Mouse (Mus musculus) right cerebral cortex, postnatal 4 days (tissue): ENCODE data around the gene Stard10.

Experiments used
- DNase-seq: peaks from one replicate; pipeline ENCODE4 v3.0.0-alpha.2; 2022

Gene Stard10

DNA sequence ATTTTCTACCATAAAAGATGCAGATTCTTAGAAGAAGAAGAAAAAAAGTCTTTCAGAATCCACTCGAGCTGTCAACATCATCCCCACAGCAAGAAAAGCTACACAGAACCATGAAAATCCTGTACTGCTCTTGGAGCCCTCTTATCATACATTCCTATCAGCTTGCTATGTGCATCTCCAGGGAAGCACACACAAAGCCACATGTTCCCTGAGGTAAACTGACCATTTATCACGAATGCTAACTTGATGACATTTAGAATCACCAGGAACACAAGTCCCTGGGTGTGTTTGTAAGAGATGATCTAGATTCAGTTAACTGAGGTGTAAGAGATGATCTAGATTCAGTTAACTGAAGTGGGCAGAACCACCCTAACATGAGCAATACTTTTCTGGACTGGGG, 10.0 kb upstream of the Stard10 start:
- no peak for DNase-seq

DNA sequence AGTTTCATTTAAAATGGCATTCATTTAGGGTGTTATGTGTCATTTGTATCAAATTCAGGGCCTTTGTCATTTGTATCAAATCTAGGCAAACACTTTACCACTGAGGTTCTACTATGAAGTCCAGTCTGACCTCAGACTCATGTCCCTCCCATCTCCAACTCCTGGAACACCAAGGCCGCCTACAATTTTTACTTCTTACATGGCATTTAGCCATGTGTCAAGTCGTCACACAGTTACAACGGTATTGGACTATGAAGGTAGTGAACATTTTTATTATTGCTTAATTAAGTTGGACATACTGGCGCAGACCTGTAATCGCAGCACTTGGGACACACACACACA, 6.9 kb upstream of the Stard10 start:
- DNase-seq = no peak

DNA sequence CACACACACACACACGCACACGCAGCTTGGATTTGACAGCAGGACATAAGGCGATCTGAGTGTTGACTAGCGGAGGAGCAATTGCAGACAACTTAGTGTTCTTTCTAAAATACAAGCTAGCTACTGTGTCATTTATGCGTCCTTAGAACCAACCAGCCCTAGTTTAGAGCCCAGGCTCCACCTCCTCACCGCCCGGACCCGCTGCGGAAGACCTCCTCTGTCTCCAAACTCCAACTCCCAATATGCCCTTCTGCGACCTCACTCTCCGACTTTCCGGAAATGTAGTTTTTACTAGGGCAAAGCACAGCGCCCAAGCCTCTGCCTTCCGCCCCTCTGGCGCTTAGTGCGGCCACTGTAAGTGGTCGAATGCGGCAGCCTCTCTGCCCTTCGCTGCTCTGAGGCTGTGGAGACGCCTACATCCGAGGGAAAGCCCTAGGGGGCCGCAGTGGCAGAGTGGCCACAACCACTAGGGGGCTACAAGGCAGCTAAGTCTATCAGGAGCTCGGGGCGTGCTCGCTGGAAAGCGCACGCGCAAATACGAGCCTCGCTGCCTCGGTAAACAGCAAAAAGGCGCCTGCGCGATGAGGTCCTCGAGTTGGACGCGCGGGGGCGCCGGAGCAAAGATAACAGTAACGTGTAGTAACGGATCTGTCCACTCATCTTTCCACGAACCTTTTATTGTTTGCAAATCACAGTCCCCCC, 6.4 kb upstream of the Stard10 start:
- peak; percentile 98 for DNase-seq

DNA sequence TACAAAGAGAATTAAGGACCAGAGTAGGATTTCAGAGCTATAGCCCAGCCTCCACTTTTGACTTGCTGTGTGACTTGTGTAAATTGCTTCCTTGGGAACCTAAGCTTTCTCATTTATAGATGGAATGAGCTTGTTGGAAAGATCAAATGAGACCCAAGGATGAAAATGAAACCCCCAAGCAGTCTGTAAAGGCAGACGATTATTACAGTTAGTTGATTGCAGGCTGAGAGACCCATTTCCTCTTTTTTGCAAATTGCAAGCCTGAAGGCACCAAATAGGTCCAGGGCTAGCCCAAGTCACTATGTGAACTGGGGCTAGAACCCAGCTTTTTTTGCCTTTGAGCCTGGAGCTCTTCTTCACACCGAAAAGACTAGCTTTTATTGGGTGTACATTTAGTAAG, 5.8 kb upstream of the Stard10 start:
- DNase-seq = no peak

DNA sequence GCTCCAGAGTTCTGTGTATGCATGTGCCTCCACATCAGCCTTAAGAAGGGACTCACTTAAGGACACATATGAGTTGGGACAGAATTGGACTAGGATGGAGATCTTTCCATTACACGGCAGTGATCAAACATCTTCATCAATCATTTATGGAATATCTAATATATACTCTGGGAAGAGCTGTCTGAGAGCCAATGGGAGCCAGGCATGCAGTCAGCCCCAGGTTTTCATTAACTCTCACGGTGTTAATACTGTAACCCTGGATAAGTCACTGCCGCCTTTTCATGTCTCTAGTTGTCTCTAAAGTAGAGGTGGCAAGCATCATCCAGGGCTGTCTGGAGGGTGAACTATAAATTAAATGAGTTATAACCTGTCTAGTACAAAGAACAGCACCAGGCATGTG, 3.9 kb upstream of the Stard10 start:
- no peak for DNase-seq

DNA sequence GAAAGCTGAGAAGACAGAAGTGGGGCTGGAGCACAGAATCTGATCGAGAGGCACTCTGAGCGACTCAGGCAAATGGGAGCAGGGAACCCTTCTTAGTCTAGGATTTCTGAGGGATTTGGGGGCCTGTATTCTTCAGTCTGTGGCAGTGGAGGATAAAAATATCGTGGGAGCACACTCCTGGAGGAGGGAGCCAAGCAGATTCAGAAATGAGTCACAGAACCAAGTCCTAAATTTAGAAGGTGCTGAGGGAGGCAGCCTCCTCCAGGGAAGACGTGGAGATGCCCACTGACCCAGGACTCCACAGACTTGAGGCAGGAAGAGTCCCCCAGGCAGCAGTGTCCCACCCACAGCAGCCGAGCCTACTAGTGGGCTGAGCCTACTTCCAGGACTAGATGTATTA, 2.5 kb upstream of the Stard10 start:
- DNase-seq = no peak

DNA sequence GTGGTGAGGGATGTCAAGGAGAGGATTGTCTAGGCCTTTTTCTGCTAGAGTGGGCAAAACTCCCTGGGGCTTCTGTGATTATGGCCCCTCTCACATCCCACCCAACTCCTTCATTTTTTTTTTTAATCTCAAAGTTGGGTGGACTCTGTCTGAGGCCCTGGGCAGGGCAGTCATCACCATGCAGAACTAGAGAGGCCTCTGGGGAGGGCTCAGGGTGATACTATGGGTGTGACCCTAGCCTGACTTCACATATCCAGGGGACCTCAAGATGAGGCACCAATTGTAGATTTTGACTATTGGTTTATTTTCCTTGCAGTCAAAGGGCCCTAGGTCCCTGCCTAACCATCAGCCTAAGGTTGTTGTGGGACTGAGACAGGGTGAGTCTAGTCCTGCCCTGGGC, 1.2 kb upstream of the Stard10 start:
- DNase-seq = no peak

DNA sequence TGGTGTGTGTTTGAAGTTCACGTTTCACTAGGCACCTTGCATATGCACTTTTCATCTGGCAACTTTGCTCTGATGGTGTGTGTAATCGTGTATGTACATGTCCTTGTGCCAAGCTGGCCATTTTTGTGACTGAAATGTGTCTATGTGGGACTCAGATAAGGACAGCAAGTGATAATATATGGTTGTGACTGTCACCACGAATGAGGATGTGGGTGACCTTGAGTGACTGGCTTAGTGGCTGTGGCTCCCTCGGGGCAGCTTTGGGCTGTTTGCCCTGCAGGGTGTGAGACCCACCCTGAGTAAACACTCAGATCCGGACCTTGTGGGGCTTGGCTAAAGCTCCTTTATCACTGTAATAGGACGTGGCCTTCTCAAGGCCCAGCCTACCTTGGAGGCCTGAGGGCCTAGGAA, 290 bp upstream of the Stard10 start:
- no peak for DNase-seq

DNA sequence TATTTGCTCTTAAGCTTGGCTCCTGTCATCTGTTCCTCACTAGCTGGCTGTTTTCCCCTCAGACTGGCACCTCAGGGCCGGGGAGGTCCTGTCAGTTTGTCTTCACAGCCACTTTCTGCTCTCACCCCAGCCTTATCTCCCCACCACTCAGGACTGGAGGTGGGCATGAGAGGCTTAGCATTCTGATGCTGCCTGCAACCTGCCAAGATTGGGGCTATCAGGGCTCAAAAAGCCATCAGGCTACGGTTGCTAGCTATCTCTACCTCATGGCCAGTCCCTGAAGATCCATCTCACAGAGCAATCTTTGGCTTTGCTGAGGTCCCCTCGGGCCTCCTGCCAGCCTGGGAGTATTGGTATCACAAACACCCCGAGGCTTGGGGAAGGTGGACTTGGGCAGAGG, 2.0 kb downstream of the Stard10 start:
- no peak for DNase-seq

DNA sequence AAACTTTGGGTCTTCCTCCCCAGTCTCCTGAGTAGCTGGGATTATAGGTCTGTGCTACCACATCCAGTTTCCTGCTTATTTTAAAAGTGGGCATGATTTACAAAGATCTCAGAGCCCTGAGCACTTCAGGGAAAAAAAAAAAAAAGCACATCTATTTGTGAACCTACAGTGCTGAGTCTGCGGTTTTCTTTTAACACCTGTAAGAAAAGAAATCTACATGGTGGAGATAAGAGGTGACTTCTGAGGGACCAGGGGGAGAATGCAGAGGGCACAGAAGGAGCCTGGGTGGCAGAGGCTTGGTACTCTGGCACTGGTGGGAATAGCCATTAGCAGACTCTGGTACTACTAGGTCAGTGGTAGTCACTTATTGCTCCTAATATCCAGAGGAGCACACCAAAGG, 2.9 kb downstream of the Stard10 start:
- DNase-seq = no peak

DNA sequence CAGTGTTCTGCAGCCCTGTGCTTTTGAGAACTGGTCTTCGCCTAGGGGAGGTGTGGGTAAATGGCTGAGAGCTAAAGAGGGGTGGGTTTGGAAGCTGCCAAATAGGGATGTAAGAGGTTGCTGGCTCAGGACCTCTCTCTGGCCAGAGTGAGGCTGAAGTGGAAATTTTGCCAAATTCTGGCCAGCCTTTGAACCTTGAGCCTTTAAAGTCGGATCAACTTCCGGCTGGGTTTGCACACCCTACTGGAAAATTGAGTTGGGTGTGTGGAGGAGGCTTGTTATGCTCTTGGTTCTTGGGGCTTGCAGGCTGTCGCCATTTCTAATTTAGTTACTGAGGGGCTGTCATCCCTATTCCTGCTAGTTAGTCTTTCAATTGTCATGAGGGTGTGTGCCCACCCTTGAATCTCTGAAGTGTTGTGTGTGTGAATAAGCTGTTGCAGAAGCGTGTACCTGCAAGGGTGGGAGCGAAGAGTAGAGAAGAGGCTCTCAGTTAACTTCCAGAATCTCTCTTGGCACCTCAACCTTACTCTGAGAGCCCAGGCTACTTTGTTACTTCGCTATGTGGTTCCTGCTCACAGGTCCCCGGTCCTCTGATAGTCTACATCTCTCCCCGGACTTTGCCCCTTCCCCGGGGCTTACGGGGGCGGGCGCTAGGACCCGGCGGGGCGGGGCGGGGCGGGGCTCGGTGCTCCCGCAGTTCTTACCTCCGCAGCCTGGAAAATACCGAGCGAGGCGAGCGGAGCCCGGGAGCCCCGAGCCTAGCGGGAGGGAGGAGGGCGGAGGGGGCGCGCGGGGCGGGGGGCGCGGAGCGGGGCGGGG, 3.7 kb downstream of the Stard10 start:
- DNase-seq = peak; percentile 54

DNA sequence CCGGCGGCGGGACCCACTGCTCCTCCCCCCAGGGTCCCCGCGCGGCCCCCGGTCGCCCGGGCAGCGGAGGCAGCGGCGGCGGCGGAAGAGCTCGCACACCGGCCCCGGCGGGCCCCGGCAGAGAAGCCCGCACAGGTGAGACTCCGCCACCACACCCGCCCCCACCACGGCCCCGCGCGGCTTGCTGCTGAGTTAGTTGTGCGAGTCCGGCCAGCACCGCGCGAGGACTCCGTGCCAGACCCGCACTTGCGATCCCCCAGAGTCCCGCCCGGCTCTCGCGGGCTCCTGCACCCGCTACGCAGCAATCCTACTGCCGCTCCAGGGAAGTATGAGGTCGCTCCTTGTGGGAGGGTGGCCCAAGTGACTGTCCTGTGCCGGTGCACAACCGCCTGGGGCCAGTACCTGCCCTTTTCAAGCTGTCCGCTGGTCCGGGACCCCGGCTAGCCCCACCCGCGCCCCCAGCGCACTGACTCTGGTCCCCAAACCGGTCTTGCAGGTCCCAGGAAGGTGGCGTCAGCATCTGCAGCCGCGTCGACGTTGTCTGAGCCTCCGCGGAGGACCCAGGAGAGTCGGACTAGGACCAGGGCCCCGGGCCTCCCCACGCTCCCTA, 4.4 kb downstream of the Stard10 start:
- peak; percentile 43 for DNase-seq

DNA sequence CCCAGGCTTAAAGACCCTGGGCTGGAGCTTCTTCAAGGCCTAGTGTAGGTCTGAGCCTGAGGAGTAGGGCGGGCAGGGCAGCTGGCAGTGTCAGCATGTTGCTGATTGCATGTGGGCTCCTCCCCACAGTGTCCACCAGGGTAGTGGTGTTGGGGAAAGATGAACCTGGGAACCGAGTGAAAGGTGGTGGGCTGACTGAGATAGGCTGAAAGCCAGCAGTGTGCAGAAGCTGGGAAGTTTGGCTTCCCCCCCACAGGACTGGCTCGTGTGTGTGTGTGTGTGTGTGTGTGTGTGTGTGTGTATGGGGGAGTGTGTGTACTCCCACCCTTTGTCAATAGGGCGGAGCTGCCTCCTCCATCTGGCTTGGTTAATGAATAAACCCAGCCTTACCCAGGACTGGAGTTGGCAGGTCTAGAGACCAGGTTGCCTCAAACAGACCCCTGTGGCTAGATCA, 6.3 kb downstream of the Stard10 start:
- no peak for DNase-seq

DNA sequence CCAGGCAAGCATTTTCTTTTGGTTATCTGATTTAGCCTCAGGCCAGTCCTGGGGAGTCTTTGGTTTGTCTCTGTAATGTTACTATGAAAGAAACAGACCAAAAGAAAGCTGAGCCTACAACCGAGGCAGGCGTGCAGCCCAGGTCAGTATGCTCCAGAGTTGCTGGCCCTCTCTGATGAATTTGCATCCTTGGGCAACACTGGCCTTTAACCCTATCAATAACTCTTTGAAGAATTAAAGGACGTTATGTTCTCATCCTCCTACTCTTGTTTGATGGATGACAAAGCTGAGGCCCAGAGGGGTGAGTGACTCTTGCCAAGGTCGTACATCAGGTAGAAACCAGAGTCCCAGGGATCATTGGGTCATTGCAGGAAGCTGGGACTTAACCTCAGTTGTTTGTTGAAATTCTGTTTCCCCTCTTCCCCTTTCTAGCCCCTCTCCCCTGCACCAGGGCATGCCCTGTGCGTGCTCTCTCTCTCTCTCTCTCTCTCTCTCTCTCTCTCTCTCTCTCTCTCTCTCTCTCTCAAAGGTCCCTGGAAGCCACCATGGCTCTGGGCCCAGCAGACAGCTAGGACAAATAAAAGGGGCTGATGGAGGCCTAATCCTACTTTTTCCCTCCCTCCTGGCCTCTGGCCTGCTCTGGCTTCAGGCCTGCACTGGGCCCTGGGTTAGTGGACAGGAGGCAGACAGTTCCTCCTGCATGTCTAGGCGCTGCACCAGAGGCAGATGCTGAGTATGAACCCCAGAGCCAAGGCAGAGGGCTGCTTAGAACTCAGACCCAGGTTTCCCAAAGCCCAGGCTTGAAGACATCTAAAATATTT, 7.5 kb downstream of the Stard10 start:
- no peak for DNase-seq

DNA sequence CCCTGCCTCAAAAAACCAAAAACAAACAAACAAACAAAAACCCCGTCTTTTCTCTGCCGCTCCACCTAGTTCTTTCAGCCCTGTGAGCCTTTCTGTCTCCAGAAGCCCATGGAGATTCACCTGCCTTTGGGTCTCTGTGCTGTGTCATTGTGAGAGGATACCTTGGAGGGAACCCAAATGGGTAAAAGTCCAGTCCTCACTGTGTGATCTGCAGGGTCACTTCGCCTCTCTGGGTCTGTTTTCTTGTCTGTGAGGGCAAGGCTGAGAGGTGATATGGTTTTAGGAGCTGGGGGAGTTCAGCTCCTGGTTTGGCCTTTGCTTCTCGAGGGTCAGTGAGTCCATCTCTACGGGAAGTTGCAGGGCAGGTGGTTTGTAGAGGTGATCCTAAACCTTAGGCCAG, 9.1 kb downstream of the Stard10 start:
- no peak for DNase-seq

DNA sequence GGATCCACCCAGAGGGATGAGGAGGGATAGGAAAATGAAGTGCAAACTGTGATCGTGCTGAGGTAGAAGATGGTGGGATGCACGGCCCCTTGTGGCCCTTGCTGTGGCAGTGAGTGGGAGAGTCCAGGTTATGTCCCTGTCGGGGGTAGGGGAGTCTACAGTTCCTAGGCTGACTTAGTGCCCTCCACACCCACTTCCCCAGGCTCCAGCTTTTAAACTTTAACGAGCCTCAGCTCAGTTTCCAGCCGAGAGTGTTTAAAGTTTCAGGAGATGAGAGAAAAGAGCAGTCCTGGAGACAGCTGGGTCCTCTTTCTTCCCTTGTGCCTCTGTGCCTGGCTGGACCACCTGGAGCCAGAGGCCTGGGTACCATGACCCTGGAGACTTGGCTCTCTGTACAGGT, 10.4 kb downstream of the Stard10 start:
- no peak for DNase-seq

DNA sequence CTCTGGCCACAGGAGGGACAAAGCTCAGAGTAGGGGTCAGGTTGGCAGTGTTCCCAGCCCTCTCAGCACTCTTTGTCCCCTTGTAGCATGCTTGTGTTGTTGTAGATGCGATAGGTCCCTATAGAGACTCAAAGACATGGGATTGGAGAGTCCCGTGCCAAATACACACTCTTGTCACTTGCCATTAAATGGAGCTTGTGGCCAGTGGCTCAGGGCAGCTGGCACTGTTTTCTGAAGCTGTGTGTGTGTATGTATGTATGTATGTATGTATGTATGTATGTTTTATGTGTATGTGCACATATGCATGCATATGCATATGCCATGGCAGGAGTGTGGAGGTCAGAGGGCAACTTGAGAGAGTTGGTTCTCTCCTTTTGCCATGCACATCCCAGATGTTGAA, 10.9 kb downstream of the Stard10 start:
- no peak for DNase-seq

DNA sequence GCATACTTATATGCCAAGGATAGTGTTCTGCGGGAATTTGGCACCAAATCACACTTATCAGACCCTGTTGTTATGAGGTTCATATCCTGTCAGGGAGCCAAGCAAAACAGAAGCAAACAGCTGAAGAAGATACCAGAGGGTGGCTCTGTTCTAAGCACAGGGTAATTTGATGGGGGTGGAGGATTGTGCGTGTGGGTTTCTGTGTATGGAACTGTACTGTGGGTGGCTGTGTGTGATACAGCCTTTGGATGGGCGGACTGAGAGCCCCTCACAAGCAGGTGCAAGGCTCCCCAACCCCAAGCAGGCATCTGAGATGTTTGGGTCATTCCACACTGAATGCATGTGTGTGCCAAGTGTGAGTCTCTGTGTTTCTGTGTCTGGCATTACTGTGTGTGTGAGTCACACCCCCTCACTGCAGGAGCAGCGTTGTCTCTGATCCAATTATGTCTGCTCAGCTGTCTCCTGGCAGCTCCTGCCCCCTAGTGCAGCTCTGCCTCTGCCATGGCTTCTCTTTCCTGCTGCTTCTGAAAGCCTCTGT, 11.8 kb downstream of the Stard10 start:
- DNase-seq = no peak

DNA sequence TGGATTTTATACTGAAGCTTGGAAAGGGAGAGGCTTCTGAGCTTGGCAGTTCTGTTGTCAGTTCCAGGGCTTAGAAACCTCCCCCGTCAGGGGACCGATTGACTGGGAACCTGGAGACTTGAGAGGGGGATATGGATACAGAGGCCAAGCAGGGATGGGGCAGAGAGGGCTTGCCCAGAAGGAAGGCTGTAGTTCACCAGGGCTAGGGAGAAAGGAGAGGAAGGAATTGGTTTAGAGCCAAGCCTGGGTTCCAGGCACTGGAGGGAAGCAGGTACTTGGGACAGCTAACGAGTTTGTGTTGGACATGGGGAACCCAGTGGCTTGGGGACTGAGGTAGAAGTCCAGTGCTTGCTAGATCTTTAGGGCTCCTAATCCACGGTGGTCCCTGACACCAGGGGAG, 12.7 kb downstream of the Stard10 start:
- no peak for DNase-seq

DNA sequence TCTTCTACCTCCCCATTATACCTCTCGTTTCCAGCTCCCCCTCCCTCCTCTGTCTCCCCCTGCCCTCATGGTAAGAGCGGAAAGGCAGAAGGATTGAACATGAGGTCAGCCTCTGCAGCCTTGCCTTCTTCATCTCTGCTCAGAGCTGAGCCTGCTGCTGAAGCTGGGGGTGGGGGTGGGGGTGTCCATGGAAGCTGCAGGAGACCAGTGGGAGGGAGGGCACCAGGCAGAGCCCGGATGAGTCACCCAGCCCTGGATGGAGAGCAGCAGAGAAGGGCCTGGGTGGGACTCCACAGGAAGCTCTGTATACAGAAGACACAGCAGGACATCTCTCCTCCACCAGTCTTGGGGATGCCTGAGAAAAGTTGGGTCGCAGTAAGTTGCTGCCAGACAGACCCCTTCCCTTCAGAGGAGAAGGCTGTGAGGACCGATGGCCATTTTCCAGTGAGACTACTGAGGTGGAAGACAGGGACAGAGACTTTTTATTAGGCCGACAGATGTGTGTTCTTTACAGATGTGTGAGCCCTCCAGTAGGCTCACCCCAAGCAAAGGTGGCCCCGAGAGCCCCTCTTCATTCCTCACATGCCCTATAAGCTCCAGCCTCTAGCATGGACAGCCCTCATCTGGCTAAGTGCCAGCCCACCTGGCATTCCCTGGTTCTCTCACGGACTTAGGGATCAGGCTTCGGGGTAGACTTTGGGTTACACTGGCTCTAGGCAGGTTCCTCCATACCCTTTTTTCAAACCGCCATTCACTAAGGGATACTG, 13.4 kb downstream of the Stard10 start:
- no peak for DNase-seq

DNA sequence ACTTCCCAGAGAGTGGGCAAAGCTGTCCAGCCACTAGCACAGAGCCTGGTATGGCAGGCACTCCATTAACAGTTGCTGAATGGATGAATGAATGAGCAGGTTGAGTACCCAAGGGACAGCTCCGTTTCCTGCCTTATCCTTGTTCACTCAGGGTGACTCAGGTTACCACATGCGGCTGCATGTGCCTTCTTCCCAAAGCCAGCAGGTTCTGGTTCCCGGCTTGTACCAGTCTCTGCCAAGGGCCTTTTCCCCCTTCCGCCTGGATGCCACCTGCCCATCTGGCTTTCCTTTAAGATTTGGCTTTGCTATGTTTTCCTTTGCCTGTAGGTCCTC, 13.9 kb downstream of the Stard10 start:
- DNase-seq = no peak

DNA sequence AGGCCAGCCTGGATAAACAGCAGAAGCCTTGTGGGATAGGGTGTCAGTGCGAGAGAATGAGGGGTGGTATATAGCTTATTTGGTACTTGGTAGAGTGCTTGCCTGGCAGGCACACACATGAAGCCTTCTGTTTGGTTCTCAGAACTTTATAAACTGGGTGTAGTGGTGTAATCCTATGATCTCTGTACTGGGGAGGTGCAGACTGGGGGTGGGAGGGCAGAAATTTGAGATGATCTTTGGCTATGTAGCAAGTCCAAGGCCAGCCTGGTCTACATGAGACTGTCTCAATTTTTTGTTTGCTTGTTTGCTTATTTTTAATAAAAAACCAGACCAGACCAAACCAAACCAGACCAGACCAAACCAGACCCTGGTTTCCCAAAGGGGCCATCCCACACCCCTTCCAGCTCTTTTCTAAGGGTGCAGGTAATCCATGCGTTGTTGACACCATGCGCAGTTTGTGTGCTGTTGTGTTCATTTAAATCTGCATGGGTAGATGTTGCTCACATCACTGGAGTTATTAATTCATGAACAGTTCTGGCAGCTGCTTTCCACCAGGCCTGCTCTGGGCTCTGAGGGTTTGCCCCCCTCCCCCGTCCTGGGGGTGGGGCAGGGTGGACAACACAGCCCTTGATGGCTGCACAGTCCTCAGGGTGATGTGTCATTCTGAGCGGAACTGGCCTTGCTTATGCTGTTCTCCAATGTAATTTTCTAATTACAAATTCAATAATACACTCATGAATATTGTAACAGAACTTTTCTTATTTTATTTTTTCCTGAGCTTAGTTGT, 15.4 kb downstream of the Stard10 start:
- no peak for DNase-seq
